Mouse (Mus musculus): Measurements from ENCODE around the gene 5330417C22Rik. TPM values are rescaled to one million over a fixed set of nuclear protein-coding genes. Genes with fewer than 3 reads are reported as not detected.

Gene 5330417C22Rik
- polyA plus RNA-seq, 1 experiment = 0.01 TPM

DNA sequence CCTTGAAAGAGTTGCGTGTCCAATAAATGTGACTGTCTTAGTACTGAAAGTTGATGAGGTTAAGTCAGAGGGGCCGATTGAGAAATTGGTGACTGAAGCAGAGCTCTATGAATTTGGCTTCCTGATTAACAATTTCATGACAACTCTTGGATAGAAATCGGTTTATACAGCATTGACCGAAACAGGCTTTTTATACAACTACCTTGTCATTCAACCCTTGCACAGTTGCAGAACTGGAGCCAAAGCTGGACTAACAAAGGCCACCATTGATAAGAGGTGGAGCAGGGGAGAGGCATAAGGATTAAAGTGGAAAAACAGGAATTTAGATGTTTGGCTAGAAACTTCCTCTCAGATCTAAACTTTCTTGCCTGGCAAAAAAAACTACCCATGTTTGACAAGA lies 57.5 kb downstream of the 5330417C22Rik start:
- no peak for TF ChIP-seq MAX (IDR thresholded peaks at IDR 0.05)
- no peak for TF ChIP-seq CEBPB (IDR thresholded peaks at IDR 0.05; ENCODE audit: low read depth)
- H3ac ChIP-seq (ENCODE audit: control insufficient read depth, insufficient read length, low read depth) = no peak overlapping the region
- no peaks in the 10 kb centered on the region for H3K36me3 ChIP-seq (ENCODE audit: control insufficient read depth, insufficient read depth)
- no peaks in the 10 kb centered on the region for H3K79me3 ChIP-seq (ENCODE audit: low read depth)
- peaks cover 47% of the 10 kb centered on the region for H3K27me3 ChIP-seq (ENCODE audit: control insufficient read depth, insufficient read depth, insufficient read length)
- H3K79me2 ChIP-seq (ENCODE audit: control insufficient read depth, insufficient read depth) = no peaks in the 10 kb centered on the region
- no peak overlapping the region for H3K4me3 ChIP-seq (ENCODE audit: insufficient read depth, poor library complexity, severe bottlenecking)

DNA sequence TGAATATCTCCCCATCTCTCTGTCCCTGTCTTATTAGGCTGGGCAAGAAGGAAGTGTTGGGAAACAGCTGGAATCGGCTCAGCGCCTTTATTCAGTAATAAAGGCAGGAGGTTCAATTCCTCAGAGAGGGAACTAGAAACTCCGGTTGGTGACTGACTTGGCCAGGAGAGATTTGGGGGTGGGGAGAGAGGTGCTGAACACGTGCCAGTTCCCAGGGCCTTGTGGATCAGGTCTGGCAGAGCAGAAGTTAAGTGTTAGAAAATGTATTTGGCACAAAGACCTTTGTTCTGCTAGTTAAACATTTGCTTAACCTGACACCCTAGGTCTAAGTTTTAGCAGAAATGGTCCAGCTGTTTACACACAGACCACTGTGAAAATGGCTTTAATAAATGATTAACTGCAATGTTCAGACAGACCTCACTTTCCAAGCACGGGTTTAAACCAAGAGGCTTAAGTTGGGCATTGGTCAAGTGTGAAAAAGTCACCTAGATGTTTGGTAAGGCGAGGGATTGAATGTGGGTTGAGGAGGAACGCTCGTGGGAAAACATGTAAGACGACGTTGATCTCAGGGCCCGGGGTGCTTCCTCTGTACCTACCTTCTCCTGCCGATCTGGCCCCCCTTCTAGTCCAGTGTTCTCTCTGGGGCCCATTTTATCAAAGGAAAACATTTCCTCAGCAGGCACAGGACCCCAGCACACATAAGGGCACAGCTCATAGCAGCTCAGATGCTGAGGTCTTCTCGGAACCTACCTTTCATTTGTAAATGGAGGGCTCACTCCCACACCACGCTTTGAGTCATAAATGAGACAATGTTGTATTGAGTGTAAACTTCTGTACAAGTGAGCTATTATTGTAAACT lies 59.3 kb downstream of the 5330417C22Rik start:
- H3K79me3 ChIP-seq (ENCODE audit: low read depth) = no peaks in the 10 kb centered on the region
- TF ChIP-seq MYOD1 (IDR thresholded peaks at IDR 0.05; ENCODE audit: control insufficient read depth, insufficient read length, low read depth) (no peak), CTCF (IDR thresholded peaks at IDR 0.05; ENCODE audit: control insufficient read depth, insufficient read depth, insufficient read length) (no peak), MYOG (IDR thresholded peaks at IDR 0.05; ENCODE audit: control insufficient read depth, extremely low read depth, insufficient read length) (no peak), USF1 (IDR thresholded peaks at IDR 0.05; ENCODE audit: low read depth) (no peak), CEBPB (IDR thresholded peaks at IDR 0.05; ENCODE audit: low read depth) (no peak), MAX (IDR thresholded peaks at IDR 0.05) (no peak), FOSL1 (IDR thresholded peaks at IDR 0.05; ENCODE audit: insufficient read depth, low read length, poor library complexity, severe bottlenecking) (no peak)
- no peak overlapping the region for H3ac ChIP-seq (ENCODE audit: control insufficient read depth, insufficient read length, low read depth)
- peaks cover 43% of the 10 kb centered on the region for H3K27me3 ChIP-seq (ENCODE audit: control insufficient read depth, insufficient read depth, insufficient read length)
- H3K4me3 ChIP-seq (ENCODE audit: insufficient read depth, poor library complexity, severe bottlenecking) = no peak overlapping the region
- H3K36me3 ChIP-seq (ENCODE audit: control insufficient read depth, insufficient read depth) = no peaks in the 10 kb centered on the region
- H3K79me2 ChIP-seq (ENCODE audit: control insufficient read depth, insufficient read depth) = no peaks in the 10 kb centered on the region

DNA sequence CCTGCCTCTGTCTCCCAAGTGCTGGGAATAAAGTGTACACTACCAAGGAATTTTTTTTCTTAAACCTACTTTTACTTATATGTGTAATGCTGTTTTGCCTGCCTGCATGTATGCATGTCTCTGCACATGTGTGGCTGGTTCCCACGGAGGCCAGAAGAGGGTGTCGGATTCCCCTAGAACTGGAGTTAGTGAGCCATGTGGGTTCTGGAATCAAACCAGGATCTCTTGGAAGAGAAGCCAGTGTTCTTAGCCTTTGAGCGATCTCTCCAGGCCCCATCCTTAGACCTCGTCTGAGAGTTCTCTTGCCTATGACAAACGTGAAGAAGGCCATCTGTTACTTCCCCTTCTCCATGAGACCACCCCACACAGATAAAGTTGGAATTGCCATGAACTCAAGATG lies 60.8 kb downstream of the 5330417C22Rik start:
- no peak overlapping the region for H3ac ChIP-seq (ENCODE audit: control insufficient read depth, insufficient read length, low read depth)
- peaks cover 31% of the 10 kb centered on the region for H3K27me3 ChIP-seq (ENCODE audit: control insufficient read depth, insufficient read depth, insufficient read length)
- H3K79me2 ChIP-seq (ENCODE audit: control insufficient read depth, insufficient read depth) = no peaks in the 10 kb centered on the region
- H3K4me3 ChIP-seq (ENCODE audit: insufficient read depth, poor library complexity, severe bottlenecking) = no peak overlapping the region
- H3K79me3 ChIP-seq (ENCODE audit: low read depth) = no peaks in the 10 kb centered on the region
- TF ChIP-seq FOSL1 (IDR thresholded peaks at IDR 0.05; ENCODE audit: insufficient read depth, low read length, poor library complexity, severe bottlenecking) (no peak), USF1 (IDR thresholded peaks at IDR 0.05; ENCODE audit: low read depth) (no peak), MYOG (IDR thresholded peaks at IDR 0.05; ENCODE audit: control insufficient read depth, extremely low read depth, insufficient read length) (no peak), CEBPB (IDR thresholded peaks at IDR 0.05; ENCODE audit: low read depth) (no peak), CTCF (IDR thresholded peaks at IDR 0.05; ENCODE audit: control insufficient read depth, insufficient read depth, insufficient read length) (no peak), MYOD1 (IDR thresholded peaks at IDR 0.05; ENCODE audit: control insufficient read depth, insufficient read length, low read depth) (no peak), MAX (IDR thresholded peaks at IDR 0.05) (no peak)
- H3K36me3 ChIP-seq (ENCODE audit: control insufficient read depth, insufficient read depth) = no peaks in the 10 kb centered on the region

DNA sequence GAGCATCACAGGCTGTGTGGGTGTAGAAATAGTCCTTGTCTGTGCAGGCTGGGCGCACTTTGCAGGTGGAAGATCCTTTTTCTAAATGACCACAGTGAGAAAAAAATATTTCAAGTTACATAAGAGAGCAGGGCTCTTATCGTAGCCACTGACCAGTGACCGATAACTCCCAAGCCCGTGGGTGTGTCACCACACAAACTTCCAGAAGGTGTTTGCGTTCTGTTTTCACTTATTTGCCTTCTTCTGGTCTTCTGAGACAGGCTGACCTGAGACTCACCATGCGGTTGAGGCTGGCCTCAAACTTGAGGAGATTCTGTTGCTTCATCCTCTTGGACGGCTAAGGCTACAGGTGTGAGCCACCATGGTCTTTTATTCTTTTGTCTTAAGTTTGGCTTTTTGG lies 61.4 kb downstream of the 5330417C22Rik start:
- no peak overlapping the region for H3ac ChIP-seq (ENCODE audit: control insufficient read depth, insufficient read length, low read depth)
- H3K79me2 ChIP-seq (ENCODE audit: control insufficient read depth, insufficient read depth) = no peaks in the 10 kb centered on the region
- H3K4me3 ChIP-seq (ENCODE audit: insufficient read depth, poor library complexity, severe bottlenecking) = no peak overlapping the region
- H3K36me3 ChIP-seq (ENCODE audit: control insufficient read depth, insufficient read depth) = no peaks in the 10 kb centered on the region
- peaks cover 29% of the 10 kb centered on the region for H3K27me3 ChIP-seq (ENCODE audit: control insufficient read depth, insufficient read depth, insufficient read length)
- no peaks in the 10 kb centered on the region for H3K79me3 ChIP-seq (ENCODE audit: low read depth)
- TF ChIP-seq FOSL1 (IDR thresholded peaks at IDR 0.05; ENCODE audit: insufficient read depth, low read length, poor library complexity, severe bottlenecking) (no peak), MYOD1 (IDR thresholded peaks at IDR 0.05; ENCODE audit: control insufficient read depth, insufficient read length, low read depth) (no peak), CEBPB (IDR thresholded peaks at IDR 0.05; ENCODE audit: low read depth) (no peak), MYOG (IDR thresholded peaks at IDR 0.05; ENCODE audit: control insufficient read depth, extremely low read depth, insufficient read length) (no peak), MAX (IDR thresholded peaks at IDR 0.05) (no peak), CTCF (IDR thresholded peaks at IDR 0.05; ENCODE audit: control insufficient read depth, insufficient read depth, insufficient read length) (no peak), USF1 (IDR thresholded peaks at IDR 0.05; ENCODE audit: low read depth) (no peak)

DNA sequence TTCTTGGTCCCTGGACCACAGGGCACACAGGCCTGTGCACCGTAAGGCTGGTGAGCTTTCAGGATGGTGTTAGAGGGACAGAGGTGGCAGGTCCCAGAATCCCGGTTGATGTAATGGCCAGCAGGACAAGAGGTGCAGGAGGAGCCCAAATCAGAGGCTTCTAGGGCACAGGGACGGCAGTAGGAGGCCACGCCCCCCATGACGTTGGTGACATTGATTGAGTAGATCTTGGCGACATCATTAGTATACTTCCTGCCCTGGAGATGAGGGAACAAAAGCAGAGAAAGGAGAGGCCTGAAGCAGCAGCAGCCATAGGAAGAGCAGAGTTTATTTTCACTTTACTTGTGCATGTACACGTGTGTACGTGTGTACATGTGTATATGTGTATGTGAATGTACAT lies 68.6 kb downstream of the 5330417C22Rik start:
- Histone ChIP-seq H3K79me2 (ENCODE audit: control insufficient read depth, insufficient read depth) (no peaks in the 10 kb centered on the region), H3K36me3 (ENCODE audit: control insufficient read depth, insufficient read depth) (no peaks in the 10 kb centered on the region), H3K79me3 (ENCODE audit: low read depth) (no peaks in the 10 kb centered on the region), H3K4me3 (ENCODE audit: insufficient read depth, poor library complexity, severe bottlenecking) (no peak overlapping the region), H3K27me3 (ENCODE audit: control insufficient read depth, insufficient read depth, insufficient read length) (peaks cover 24% of the 10 kb centered on the region), H3ac (ENCODE audit: control insufficient read depth, insufficient read length, low read depth) (no peak overlapping the region)
- no peak for TF ChIP-seq CTCF (IDR thresholded peaks at IDR 0.05; ENCODE audit: control insufficient read depth, insufficient read depth, insufficient read length)
- TF ChIP-seq MYOG (IDR thresholded peaks at IDR 0.05; ENCODE audit: control insufficient read depth, extremely low read depth, insufficient read length) = no peak
- no peak for TF ChIP-seq MAX (IDR thresholded peaks at IDR 0.05)
- no peak for TF ChIP-seq MYOD1 (IDR thresholded peaks at IDR 0.05; ENCODE audit: control insufficient read depth, insufficient read length, low read depth)
- no peak for TF ChIP-seq USF1 (IDR thresholded peaks at IDR 0.05; ENCODE audit: low read depth)
- no peak for TF ChIP-seq CEBPB (IDR thresholded peaks at IDR 0.05; ENCODE audit: low read depth)
- no peak for TF ChIP-seq FOSL1 (IDR thresholded peaks at IDR 0.05; ENCODE audit: insufficient read depth, low read length, poor library complexity, severe bottlenecking)

DNA sequence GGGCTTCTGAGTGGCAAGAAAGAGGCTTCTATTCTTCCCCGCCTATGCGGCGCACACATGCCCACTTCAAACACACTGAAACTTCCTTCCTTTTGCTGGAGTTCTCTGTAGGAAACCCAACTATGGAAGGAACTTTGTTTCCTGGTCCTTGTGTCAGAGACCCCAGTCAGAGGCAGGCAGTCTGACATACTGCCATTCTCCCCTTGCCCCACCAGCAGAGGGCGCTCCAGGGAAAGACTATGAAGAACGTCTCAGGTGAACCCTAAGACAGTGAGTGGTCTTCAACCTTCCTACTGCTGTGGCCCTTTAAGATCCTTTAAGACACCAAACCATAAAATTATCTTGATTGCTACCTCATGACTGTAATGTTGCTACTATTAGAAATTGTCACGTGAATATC lies 69.9 kb downstream of the 5330417C22Rik start:
- H3K27me3 ChIP-seq (ENCODE audit: control insufficient read depth, insufficient read depth, insufficient read length) = peaks cover 37% of the 10 kb centered on the region
- no peaks in the 10 kb centered on the region for H3K36me3 ChIP-seq (ENCODE audit: control insufficient read depth, insufficient read depth)
- H3K4me3 ChIP-seq (ENCODE audit: insufficient read depth, poor library complexity, severe bottlenecking) = no peak overlapping the region
- H3K79me3 ChIP-seq (ENCODE audit: low read depth) = no peaks in the 10 kb centered on the region
- H3K79me2 ChIP-seq (ENCODE audit: control insufficient read depth, insufficient read depth) = no peaks in the 10 kb centered on the region
- TF ChIP-seq MAX (IDR thresholded peaks at IDR 0.05) (no peak), CTCF (IDR thresholded peaks at IDR 0.05; ENCODE audit: control insufficient read depth, insufficient read depth, insufficient read length) (peak; percentile 40)
- H3ac ChIP-seq (ENCODE audit: control insufficient read depth, insufficient read length, low read depth) = no peak overlapping the region
